Mouse (Mus musculus) forebrain, embryonic 13.5 days (tissue): Measurements from ENCODE around the gene Rasgrf1. TPM values are rescaled to one million over a fixed set of nuclear protein-coding genes. Genes with fewer than 3 reads are reported as not detected.

ENCODE experiments used
- ATAC-seq: fragments of 200-750 bp; cut with Nextera tagmentation; 2 replicates; pipeline ENCODE4 v1.8.0; 2017
- H3K27ac ChIP-seq: fragments of 300-500 bp; sonication (generic); 2 replicates; pipeline ENCODE4 v1.5.1; 2015; ENCODE audit warnings: inconsistent platforms, mild to moderate bottlenecking, moderate library complexity
- H3K27me3 ChIP-seq: fragments of 300-500 bp; sonication (generic); 2 replicates; pipeline ENCODE4 v1.6.1; 2015; ENCODE audit warnings: mild to moderate bottlenecking, inconsistent platforms
- H3K36me3 ChIP-seq: fragments of 300-500 bp; sonication (generic); 2 replicates; pipeline ENCODE4 v1.6.1; 2015; ENCODE audit warnings: mild to moderate bottlenecking, inconsistent platforms; ENCODE audit not compliant: poor library complexity, severe bottlenecking
- H3K4me1 ChIP-seq: fragments of 300-500 bp; sonication (generic); 2 replicates; pipeline ENCODE4 v1.6.1; 2015; ENCODE audit warnings: inconsistent platforms
- H3K4me2 ChIP-seq: fragments of 300-500 bp; sonication (generic); 2 replicates; pipeline ENCODE4 v1.6.1; 2015; ENCODE audit warnings: inconsistent platforms, mild to moderate bottlenecking, moderate library complexity
- H3K4me3 ChIP-seq: fragments of 300-500 bp; sonication (generic); 2 replicates; pipeline ENCODE4 v1.5.1; 2015; ENCODE audit warnings: mild to moderate bottlenecking, inconsistent platforms
- H3K9ac ChIP-seq: fragments of 300-500 bp; sonication (generic); 2 replicates; pipeline ENCODE4 v1.6.1; 2015; ENCODE audit warnings: mild to moderate bottlenecking, inconsistent platforms
- H3K9me3 ChIP-seq: fragments of 300-500 bp; sonication (generic); replicated peaks from 2 replicates; pipeline ENCODE4 v1.6.1; 2016; ENCODE audit warnings: inconsistent platforms
- WGBS: fragments of 180-500 bp; shearing (Covaris S2); methylation state at CpG from one replicate; pipeline ENCODE4 v1.1.7; 2015; 5-methylcytosine and 5-hydroxymethylcytosine counted together
- polyA plus RNA-seq: library from polyadenylated mRNA; unstranded; fragments of >200 nt; fragmentation: Nextera tagmentation; extraction: Ambion mirVana; gene quantifications from 2 replicates; pipeline ENCODE4 v1.2.1, GENCODE M21; 2015

Rasgrf1 gene
- polyA plus RNA-seq, 1 experiment from 2014 or later, result 1.7 TPM

GRCm38 (mm10) chr9:89946830-89947229 lies 37.1 kb downstream of the Rasgrf1 start:
- Histone ChIP-seq H3K9me3 (no peaks in the 10 kb centered on the region), H3K27ac (no peak overlapping the region), H3K36me3 (no peaks in the 10 kb centered on the region), H3K27me3 (no peaks in the 10 kb centered on the region), H3K9ac (no peak overlapping the region), H3K4me3 (no peak overlapping the region), H3K4me2 (no peak overlapping the region), H3K4me1 (no peaks in the 10 kb centered on the region)
- ATAC-seq, result no peak
- 92% methylated on average over 9 of the region's 9 CpGs for WGBS

GRCm38 (mm10) chr9:89948602-89949001 lies 38.9 kb downstream of the Rasgrf1 start:
- H3K27me3 ChIP-seq, result no peaks in the 10 kb centered on the region
- H3K4me3 ChIP-seq, result no peak overlapping the region
- H3K27ac ChIP-seq, result no peak overlapping the region
- no peak overlapping the region for H3K4me2 ChIP-seq
- no peak for ATAC-seq
- 65% methylated on average over 5 of the region's 5 CpGs for WGBS
- H3K9me3 ChIP-seq, result no peaks in the 10 kb centered on the region
- no peaks in the 10 kb centered on the region for H3K4me1 ChIP-seq
- no peaks in the 10 kb centered on the region for H3K36me3 ChIP-seq
- H3K9ac ChIP-seq, result no peak overlapping the region

- Histone ChIP-seq H3K27me3 (no peaks in the 10 kb centered on the region), H3K4me1 (no peaks in the 10 kb centered on the region), H3K27ac (no peak overlapping the region), H3K36me3 (no peaks in the 10 kb centered on the region), H3K9ac (no peak overlapping the region), H3K4me3 (no peak overlapping the region), H3K9me3 (no peaks in the 10 kb centered on the region), H3K4me2 (no peak overlapping the region)
- 93% methylated on average over 22 of the region's 22 CpGs for WGBS
- ATAC-seq, result no peak
These were observed 44.0 kb downstream of the Rasgrf1 start for GRCm38 (mm10) chr9:89953596-89954215.

GRCm38 (mm10) chr9:89954860-89955479 lies 45.3 kb downstream of the Rasgrf1 start:
- Histone ChIP-seq H3K4me2 (no peak overlapping the region), H3K27me3 (no peaks in the 10 kb centered on the region), H3K4me1 (no peaks in the 10 kb centered on the region), H3K36me3 (no peaks in the 10 kb centered on the region), H3K27ac (no peak overlapping the region), H3K4me3 (no peak overlapping the region), H3K9ac (no peak overlapping the region), H3K9me3 (no peaks in the 10 kb centered on the region)
- 82% methylated on average over 8 of the region's 8 CpGs for WGBS
- ATAC-seq, result no peak

- WGBS, result 87% methylated on average over 2 of the region's 2 CpGs
- no peak for ATAC-seq
- no peak overlapping the region for H3K4me3 ChIP-seq
- H3K4me1 ChIP-seq, result no peaks in the 10 kb centered on the region
- H3K9ac ChIP-seq, result no peak overlapping the region
- H3K27me3 ChIP-seq, result no peaks in the 10 kb centered on the region
- no peak overlapping the region for H3K27ac ChIP-seq
- H3K36me3 ChIP-seq, result no peaks in the 10 kb centered on the region
- no peaks in the 10 kb centered on the region for H3K9me3 ChIP-seq
- no peak overlapping the region for H3K4me2 ChIP-seq
These were observed 49.3 kb downstream of the Rasgrf1 start for GRCm38 (mm10) chr9:89958959-89959358.

GRCm38 (mm10) chr9:89964091-89964490 lies 54.4 kb downstream of the Rasgrf1 start:
- 80% methylated on average over 4 of the region's 4 CpGs for WGBS
- Histone ChIP-seq H3K4me2 (no peak overlapping the region), H3K4me3 (no peak overlapping the region), H3K36me3 (no peaks in the 10 kb centered on the region), H3K27ac (no peak overlapping the region), H3K9me3 (no peaks in the 10 kb centered on the region), H3K9ac (no peak overlapping the region), H3K4me1 (no peaks in the 10 kb centered on the region), H3K27me3 (no peaks in the 10 kb centered on the region)
- ATAC-seq, result no peak

- 89% methylated on average over 4 of the region's 4 CpGs for WGBS
- Histone ChIP-seq H3K9me3 (no peaks in the 10 kb centered on the region), H3K27me3 (no peaks in the 10 kb centered on the region), H3K27ac (no peak overlapping the region), H3K4me3 (no peak overlapping the region), H3K36me3 (no peaks in the 10 kb centered on the region), H3K9ac (no peak overlapping the region), H3K4me1 (no peaks in the 10 kb centered on the region), H3K4me2 (no peak overlapping the region)
- no peak for ATAC-seq
These were observed 58.0 kb downstream of the Rasgrf1 start for GRCm38 (mm10) chr9:89967716-89968115.

- Histone ChIP-seq H3K27me3 (no peaks in the 10 kb centered on the region), H3K36me3 (no peaks in the 10 kb centered on the region), H3K4me1 (no peaks in the 10 kb centered on the region), H3K27ac (no peak overlapping the region), H3K4me3 (no peak overlapping the region), H3K9me3 (no peaks in the 10 kb centered on the region), H3K4me2 (no peak overlapping the region), H3K9ac (no peak overlapping the region)
- ATAC-seq, result no peak
- WGBS, result 81% methylated on average over 6 of the region's 6 CpGs
These were observed 59.2 kb downstream of the Rasgrf1 start for GRCm38 (mm10) chr9:89968836-89969450.

GRCm38 (mm10) chr9:89970271-89970670 lies 60.6 kb downstream of the Rasgrf1 start:
- no peak overlapping the region for H3K4me2 ChIP-seq

GRCm38 (mm10) chr9:89970886-89971486 lies 61.3 kb downstream of the Rasgrf1 start:
- Histone ChIP-seq H3K27me3 (no peaks in the 10 kb centered on the region), H3K4me2 (no peak overlapping the region), H3K36me3 (no peaks in the 10 kb centered on the region), H3K4me1 (peaks cover 6% of the 10 kb centered on the region; the same call in 1 of the 2 replicates), H3K27ac (no peak overlapping the region), H3K9ac (no peak overlapping the region), H3K9me3 (no peaks in the 10 kb centered on the region), H3K4me3 (no peak overlapping the region)
- 85% methylated on average over 11 of the region's 11 CpGs for WGBS
- no peak for ATAC-seq

More at GRCm38 (mm10) chr9:89970271-89970670, 60.6 kb downstream of the Rasgrf1 start:
- Histone ChIP-seq H3K9me3 (no peaks in the 10 kb centered on the region), H3K9ac (no peak overlapping the region), H3K4me1 (peaks cover 6% of the 10 kb centered on the region; the same call in 1 of the 2 replicates), H3K27ac (no peak overlapping the region), H3K4me3 (no peak overlapping the region), H3K36me3 (no peaks in the 10 kb centered on the region), H3K27me3 (no peaks in the 10 kb centered on the region)
- whole genome bisulfite sequencing, result 90% methylated on average over 10 of the region's 10 CpGs
- no peak for ATAC-seq

- no peak overlapping the region for H3K4me3 ChIP-seq
- H3K27me3 ChIP-seq, result no peaks in the 10 kb centered on the region
- 59% methylated on average over 3 of the region's 3 CpGs for WGBS
- H3K9ac ChIP-seq, result no peak overlapping the region
- H3K36me3 ChIP-seq, result no peaks in the 10 kb centered on the region
- H3K4me2 ChIP-seq, result no peak overlapping the region
- H3K4me1 ChIP-seq, result peaks cover 6% of the 10 kb centered on the region; the same call in 1 of the 2 replicates
- H3K27ac ChIP-seq, result no peak overlapping the region
- ATAC-seq, result no peak
- H3K9me3 ChIP-seq, result no peaks in the 10 kb centered on the region
These were observed 62.6 kb downstream of the Rasgrf1 start for GRCm38 (mm10) chr9:89972321-89972720.

- no peak overlapping the region for H3K4me3 ChIP-seq
- no peaks in the 10 kb centered on the region for H3K36me3 ChIP-seq
- H3K27ac ChIP-seq, result peak overlapping the region; percentile 44; the same call in 1 of the 2 replicates
- ATAC-seq, result peak; percentile 65
- no peaks in the 10 kb centered on the region for H3K27me3 ChIP-seq
- no peaks in the 10 kb centered on the region for H3K9me3 ChIP-seq
- H3K4me2 ChIP-seq, result no peak overlapping the region
- no peak overlapping the region for H3K9ac ChIP-seq
- 30% methylated on average over 5 of the region's 5 CpGs for WGBS
- H3K4me1 ChIP-seq, result peaks cover 6% of the 10 kb centered on the region; the same call in 1 of the 2 replicates
These were observed 64.1 kb downstream of the Rasgrf1 start for GRCm38 (mm10) chr9:89973856-89974255.
